Mouse (Mus musculus): ENCODE measurements at regions not wholly inside any gene's neighbourhood (a gene's known extent, or its start where the extent isn't known, plus 50 kb on each side); places are given as distances from the start of the nearest gene placed in this dataset.

DNA sequence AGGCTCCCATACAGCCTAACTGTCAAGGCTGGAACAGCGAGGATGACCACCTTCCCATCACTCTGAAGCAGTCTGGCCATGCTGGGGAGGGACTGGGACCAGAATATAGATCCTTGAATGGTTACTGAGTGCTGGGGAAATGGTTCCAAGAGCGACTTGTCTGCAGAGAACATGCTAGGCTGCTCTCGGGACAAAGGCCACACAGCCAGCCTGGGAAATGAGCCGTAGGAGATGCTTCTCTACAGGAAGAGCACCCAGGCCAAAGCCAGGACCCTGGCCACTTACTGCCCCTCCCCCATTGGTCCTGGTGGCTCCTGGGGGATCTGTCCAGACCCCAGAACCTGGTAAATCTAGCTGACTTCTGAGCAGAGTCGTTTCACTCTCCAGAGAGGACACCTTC, 170.8 kb upstream of the A530016L24Rik start:
- Histone ChIP-seq H3K9me3 (ENCODE audit: control insufficient read depth, low read length) (no peaks in the 10 kb centered on the region), H3K4me3 (ENCODE audit: low read depth, low read length) (no peak overlapping the region), H3K36me3 (ENCODE audit: control insufficient read depth, insufficient read depth, low read length) (no peaks in the 10 kb centered on the region), H3K9ac (ENCODE audit: low read length) (no peak overlapping the region), H3K4me1 (replicated peaks; ENCODE audit: control insufficient read depth, insufficient read depth, low read length) (no peaks in the 10 kb centered on the region), H3K4me2 (ENCODE audit: low read length) (no peak overlapping the region), H3K27me3 (replicated peaks; ENCODE audit: control insufficient read depth, insufficient read depth, low read length) (no peaks in the 10 kb centered on the region), H3K27ac (ENCODE audit: low read depth) (no peak overlapping the region)
- ATAC-seq (replicated peaks; ENCODE audit: low FRiP score, low TSS enrichment, low read depth) (no peak), DNase-seq (ENCODE audit: low spot score) (no peak)
- WGBS = 79% methylated on average over 5 of the region's 5 CpGs

DNA sequence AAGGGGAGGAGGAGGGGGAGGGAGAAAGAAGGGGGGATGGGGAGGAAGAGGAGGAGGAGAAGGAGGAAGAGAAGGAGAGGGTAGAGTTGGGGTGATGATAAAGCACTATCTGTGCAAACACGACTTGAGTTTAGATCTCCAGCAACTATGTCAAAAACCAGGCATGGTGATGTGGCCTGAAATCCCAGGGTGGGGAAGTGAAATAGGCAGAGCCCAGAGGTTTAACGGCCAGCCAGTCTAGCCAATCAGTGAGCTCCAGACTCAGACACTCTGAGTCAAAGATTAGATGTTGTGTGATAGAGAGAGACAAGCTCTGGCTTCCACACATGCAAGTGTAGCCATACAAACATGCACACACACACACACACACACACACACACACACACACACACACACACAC, 167.1 kb upstream of the A530016L24Rik start:
- no peak overlapping the region for H3K27ac ChIP-seq (ENCODE audit: low read depth)
- no peak overlapping the region for H3K4me2 ChIP-seq (ENCODE audit: low read length)
- H3K9ac ChIP-seq (ENCODE audit: low read length) = no peak overlapping the region
- DNase-seq (ENCODE audit: low spot score) (no peak), ATAC-seq (replicated peaks; ENCODE audit: low FRiP score, low TSS enrichment, low read depth) (no peak)
- H3K9me3 ChIP-seq (ENCODE audit: control insufficient read depth, low read length) = no peaks in the 10 kb centered on the region
- H3K36me3 ChIP-seq (ENCODE audit: control insufficient read depth, insufficient read depth, low read length) = no peaks in the 10 kb centered on the region
- H3K4me1 ChIP-seq (replicated peaks; ENCODE audit: control insufficient read depth, insufficient read depth, low read length) = no peaks in the 10 kb centered on the region
- WGBS = 66% methylated on average over 2 of the region's 2 CpGs
- H3K27me3 ChIP-seq (replicated peaks; ENCODE audit: control insufficient read depth, insufficient read depth, low read length) = no peaks in the 10 kb centered on the region
- H3K4me3 ChIP-seq (ENCODE audit: low read depth, low read length) = no peak overlapping the region

DNA sequence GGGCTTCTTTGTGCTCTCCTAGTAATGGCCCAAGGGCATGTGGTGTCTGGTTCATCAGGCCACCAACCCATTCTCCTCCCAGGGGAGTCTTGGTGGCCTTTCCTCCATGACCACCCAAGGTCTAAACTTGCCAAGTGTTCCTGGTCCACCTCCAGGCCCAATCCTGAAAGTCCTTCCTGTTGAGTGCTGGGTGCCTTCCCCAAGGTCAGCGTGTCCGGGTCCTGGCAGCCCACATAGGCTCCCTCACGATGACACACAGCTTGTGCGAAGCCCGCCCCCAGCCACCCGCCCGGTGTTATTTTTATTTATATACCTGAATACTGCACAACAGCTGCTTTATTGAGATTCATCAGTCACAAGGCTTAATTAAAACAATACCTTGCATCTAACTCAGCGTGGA, 161.8 kb upstream of the A530016L24Rik start:
- Histone ChIP-seq H3K27me3 (replicated peaks; ENCODE audit: control insufficient read depth, insufficient read depth, low read length) (no peaks in the 10 kb centered on the region), H3K9ac (ENCODE audit: low read length) (no peak overlapping the region), H3K4me2 (ENCODE audit: low read length) (no peak overlapping the region), H3K4me1 (replicated peaks; ENCODE audit: control insufficient read depth, insufficient read depth, low read length) (peaks cover 10% of the 10 kb centered on the region; the same call in 1 of the 2 replicates), H3K4me3 (ENCODE audit: low read depth, low read length) (no peak overlapping the region), H3K9me3 (ENCODE audit: control insufficient read depth, low read length) (no peaks in the 10 kb centered on the region), H3K27ac (ENCODE audit: low read depth) (no peak overlapping the region), H3K36me3 (ENCODE audit: control insufficient read depth, insufficient read depth, low read length) (no peaks in the 10 kb centered on the region)
- DNase-seq (ENCODE audit: low spot score) (no peak), ATAC-seq (replicated peaks; ENCODE audit: low FRiP score, low TSS enrichment, low read depth) (no peak)
- 89% methylated on average over 8 of the region's 8 CpGs for WGBS

DNA sequence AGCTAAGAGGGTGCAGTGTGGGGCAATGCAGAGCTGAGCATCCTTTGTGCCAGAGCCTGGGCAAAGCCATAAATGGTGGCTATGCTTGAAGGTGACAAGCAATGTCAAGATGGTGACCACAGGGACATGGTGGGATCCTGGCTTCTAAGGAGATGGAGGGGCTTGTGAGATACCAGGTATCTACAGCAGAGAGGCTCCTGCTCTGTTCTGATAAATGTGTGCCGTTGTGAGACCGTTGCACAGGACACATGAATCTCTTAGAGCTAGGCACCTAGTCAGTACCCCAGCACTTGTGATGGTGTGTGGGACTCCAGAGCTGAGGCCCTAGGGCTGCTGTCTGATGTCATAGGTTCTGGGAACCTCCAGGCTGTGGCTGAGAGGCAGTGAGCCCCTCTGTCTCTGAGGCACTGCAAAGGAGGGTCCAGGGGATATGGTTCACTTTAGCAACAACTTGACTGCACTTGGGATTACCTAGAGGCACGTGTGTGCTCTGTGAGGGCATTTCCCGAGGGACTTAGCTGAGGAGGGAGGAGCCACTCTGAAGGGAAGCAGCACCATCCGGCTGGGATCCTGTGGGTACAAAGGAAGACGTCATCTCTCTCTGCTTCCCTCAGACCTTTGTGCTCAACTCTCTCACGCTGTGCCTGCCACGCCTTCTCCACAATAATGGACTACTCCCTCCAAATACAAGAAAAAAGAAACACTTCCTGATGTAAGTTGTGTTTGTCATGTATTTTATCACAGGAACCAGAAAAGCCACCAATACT, 160.3 kb upstream of the A530016L24Rik start:
- ATAC-seq (replicated peaks; ENCODE audit: low FRiP score, low TSS enrichment, low read depth) (peak; percentile 22; the same call in 1 of the 2 replicates), DNase-seq (ENCODE audit: low spot score) (no peak)
- H3K27ac ChIP-seq (ENCODE audit: low read depth) = no peak overlapping the region
- H3K4me2 ChIP-seq (ENCODE audit: low read length) = no peak overlapping the region
- H3K4me3 ChIP-seq (ENCODE audit: low read depth, low read length) = no peak overlapping the region
- no peak overlapping the region for H3K9ac ChIP-seq (ENCODE audit: low read length)
- no peaks in the 10 kb centered on the region for H3K9me3 ChIP-seq (ENCODE audit: control insufficient read depth, low read length)
- no peaks in the 10 kb centered on the region for H3K27me3 ChIP-seq (replicated peaks; ENCODE audit: control insufficient read depth, insufficient read depth, low read length)
- peaks cover 21% of the 10 kb centered on the region for H3K4me1 ChIP-seq (replicated peaks; ENCODE audit: control insufficient read depth, insufficient read depth, low read length)
- WGBS = 28% methylated on average over 8 of the region's 8 CpGs
- no peaks in the 10 kb centered on the region for H3K36me3 ChIP-seq (ENCODE audit: control insufficient read depth, insufficient read depth, low read length)

DNA sequence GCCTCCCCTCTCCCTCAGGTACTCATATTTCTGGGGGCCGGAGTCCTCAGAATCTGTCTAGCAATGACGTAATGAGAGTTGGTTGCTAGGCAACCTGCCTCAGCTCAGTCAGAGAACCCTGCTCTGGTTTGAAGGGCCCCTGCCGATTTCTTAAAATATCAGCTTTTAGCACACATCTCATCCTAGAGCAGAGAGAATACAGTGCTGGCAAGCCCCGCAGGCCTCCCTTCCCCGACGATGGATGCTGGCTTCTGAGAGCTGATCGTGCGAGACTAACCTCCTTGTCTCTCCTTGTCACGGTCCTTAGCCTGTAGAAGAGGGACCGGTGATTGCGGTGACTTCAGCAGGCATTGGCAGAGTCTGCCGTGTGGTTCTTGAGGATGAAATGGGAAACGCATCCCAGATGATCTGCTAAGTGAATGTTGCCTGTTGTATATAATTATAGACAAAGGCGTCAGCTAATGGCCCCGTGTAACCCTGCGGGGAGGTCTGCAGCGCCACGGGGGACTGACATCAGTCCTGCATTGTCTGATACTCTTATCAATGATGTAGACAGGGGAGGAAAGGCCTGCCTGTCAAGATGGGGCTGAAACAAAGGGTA, 159.4 kb upstream of the A530016L24Rik start:
- H3K27me3 ChIP-seq (replicated peaks; ENCODE audit: control insufficient read depth, insufficient read depth, low read length) = no peaks in the 10 kb centered on the region
- no peak overlapping the region for H3K4me2 ChIP-seq (ENCODE audit: low read length)
- H3K27ac ChIP-seq (ENCODE audit: low read depth) = no peak overlapping the region; the same call in 1 of the 2 replicates
- H3K9ac ChIP-seq (ENCODE audit: low read length) = no peak overlapping the region
- no peaks in the 10 kb centered on the region for H3K36me3 ChIP-seq (ENCODE audit: control insufficient read depth, insufficient read depth, low read length)
- H3K9me3 ChIP-seq (ENCODE audit: control insufficient read depth, low read length) = no peaks in the 10 kb centered on the region
- WGBS = 37% methylated on average over 18 of the region's 18 CpGs
- DNase-seq (ENCODE audit: low spot score) (no peak), ATAC-seq (replicated peaks; ENCODE audit: low FRiP score, low TSS enrichment, low read depth) (no peak)
- peaks cover 21% of the 10 kb centered on the region for H3K4me1 ChIP-seq (replicated peaks; ENCODE audit: control insufficient read depth, insufficient read depth, low read length)
- H3K4me3 ChIP-seq (ENCODE audit: low read depth, low read length) = no peak overlapping the region

DNA sequence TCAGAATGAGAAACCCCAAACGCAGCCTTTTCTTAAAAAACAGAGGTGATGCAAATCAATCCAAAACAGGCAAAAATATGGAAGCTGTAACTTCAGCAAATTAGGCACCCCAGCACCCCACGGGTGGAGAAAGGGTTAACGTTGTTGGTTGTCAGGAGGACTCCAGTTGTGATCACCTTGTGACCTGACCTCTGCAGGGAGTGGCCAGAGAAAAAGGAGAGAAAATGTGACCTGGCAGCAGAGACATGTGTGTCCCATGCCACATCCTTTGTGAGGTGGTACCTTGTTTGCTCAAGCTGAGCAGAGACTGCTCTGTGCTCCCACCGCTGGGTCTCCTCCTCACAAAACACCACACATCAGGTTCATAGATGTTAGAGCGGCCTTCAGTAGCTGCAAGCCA, 158.7 kb upstream of the A530016L24Rik start:
- H3K36me3 ChIP-seq (ENCODE audit: control insufficient read depth, insufficient read depth, low read length) = no peaks in the 10 kb centered on the region
- WGBS = 63% methylated on average over 5 of the region's 5 CpGs
- H3K4me3 ChIP-seq (ENCODE audit: low read depth, low read length) = no peak overlapping the region
- no peak overlapping the region for H3K4me2 ChIP-seq (ENCODE audit: low read length)
- DNase-seq (ENCODE audit: low spot score) (no peak), ATAC-seq (replicated peaks; ENCODE audit: low FRiP score, low TSS enrichment, low read depth) (no peak)
- peaks cover 21% of the 10 kb centered on the region for H3K4me1 ChIP-seq (replicated peaks; ENCODE audit: control insufficient read depth, insufficient read depth, low read length)
- no peak overlapping the region for H3K9ac ChIP-seq (ENCODE audit: low read length)
- no peaks in the 10 kb centered on the region for H3K9me3 ChIP-seq (ENCODE audit: control insufficient read depth, low read length)
- no peak overlapping the region for H3K27ac ChIP-seq (ENCODE audit: low read depth)
- no peaks in the 10 kb centered on the region for H3K27me3 ChIP-seq (replicated peaks; ENCODE audit: control insufficient read depth, insufficient read depth, low read length)

GRCm38 (mm10) chr12:112331061-112331460, 158.2 kb upstream of the A530016L24Rik start:
- ATAC-seq (replicated peaks; ENCODE audit: low FRiP score, low TSS enrichment, low read depth) = no peak
- Histone ChIP-seq H3K27me3 (replicated peaks; ENCODE audit: control insufficient read depth, insufficient read depth, low read length) (no peaks in the 10 kb centered on the region), H3K4me3 (ENCODE audit: low read depth, low read length) (no peak overlapping the region), H3K9me3 (ENCODE audit: control insufficient read depth, low read length) (no peaks in the 10 kb centered on the region), H3K4me1 (replicated peaks; ENCODE audit: control insufficient read depth, insufficient read depth, low read length) (peaks cover 21% of the 10 kb centered on the region), H3K9ac (ENCODE audit: low read length) (no peak overlapping the region), H3K36me3 (ENCODE audit: control insufficient read depth, insufficient read depth, low read length) (no peaks in the 10 kb centered on the region), H3K4me2 (ENCODE audit: low read length) (no peak overlapping the region), H3K27ac (ENCODE audit: low read depth) (no peak overlapping the region)
- no peak for DNase-seq (ENCODE audit: low spot score)
- 66% methylated on average over 16 of the region's 16 CpGs for WGBS

DNA sequence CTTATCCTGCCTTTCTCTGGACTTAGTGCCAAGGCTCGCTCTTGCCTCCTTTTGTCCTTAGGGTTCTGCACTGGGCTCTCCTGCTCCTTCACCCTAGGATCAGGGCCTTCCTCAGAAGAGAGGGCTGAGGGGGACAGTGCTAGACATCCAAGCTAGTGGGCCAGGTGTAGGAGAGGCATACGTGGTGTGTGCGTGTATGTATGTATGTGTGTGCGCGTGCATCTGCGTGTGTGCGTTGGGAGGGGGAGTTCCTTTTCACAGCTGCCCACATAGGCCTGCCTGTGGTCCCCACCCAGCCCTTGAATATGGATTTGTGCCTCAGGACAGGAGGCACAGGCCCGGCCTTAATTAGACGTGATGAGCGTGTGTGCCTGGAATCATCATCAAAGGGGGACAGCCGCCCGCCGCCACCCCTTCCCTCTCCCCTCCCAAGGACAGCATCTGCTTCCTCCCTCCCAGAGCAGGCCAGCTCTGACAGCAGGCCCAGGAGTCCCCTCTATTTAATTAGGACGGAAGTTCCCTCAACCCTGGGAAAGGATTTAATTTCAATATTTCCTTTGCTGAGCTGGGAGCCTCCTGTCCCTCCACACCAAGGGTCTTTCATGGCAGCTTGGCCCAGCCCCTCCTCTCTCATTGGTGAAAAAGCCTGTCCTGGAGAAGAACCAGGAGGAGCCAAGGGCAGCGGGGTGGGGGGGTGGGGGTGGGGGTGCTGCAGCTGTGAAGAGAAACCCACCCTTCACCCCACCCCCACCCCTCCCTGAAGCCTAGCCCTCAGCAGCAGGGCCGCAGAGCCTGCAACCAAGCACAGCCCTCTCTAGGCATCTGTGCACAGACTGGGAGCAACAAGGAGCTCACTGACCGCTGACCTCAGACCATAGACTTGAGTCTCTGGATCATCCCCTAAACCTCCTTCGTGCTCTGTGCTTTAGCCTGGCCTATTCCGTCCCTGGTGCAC, 155.8 kb upstream of the A530016L24Rik start:
- no peaks in the 10 kb centered on the region for H3K27me3 ChIP-seq (replicated peaks; ENCODE audit: control insufficient read depth, insufficient read depth, low read length)
- 45% methylated on average over 19 of the region's 19 CpGs for WGBS
- no peak overlapping the region for H3K4me3 ChIP-seq (ENCODE audit: low read depth, low read length)
- no peak overlapping the region for H3K4me2 ChIP-seq (ENCODE audit: low read length)
- no peak overlapping the region for H3K9ac ChIP-seq (ENCODE audit: low read length)
- H3K4me1 ChIP-seq (replicated peaks; ENCODE audit: control insufficient read depth, insufficient read depth, low read length) = peaks cover 21% of the 10 kb centered on the region
- DNase-seq (ENCODE audit: low spot score) (no peak), ATAC-seq (replicated peaks; ENCODE audit: low FRiP score, low TSS enrichment, low read depth) (peak; percentile 72)
- no peaks in the 10 kb centered on the region for H3K9me3 ChIP-seq (ENCODE audit: control insufficient read depth, low read length)
- peak overlapping the region; percentile 78 for H3K27ac ChIP-seq (ENCODE audit: low read depth)
- no peaks in the 10 kb centered on the region for H3K36me3 ChIP-seq (ENCODE audit: control insufficient read depth, insufficient read depth, low read length)
